Mouse (Mus musculus) hindbrain, embryonic 11.5 days (tissue): ENCODE results near the gene Fkrp. TPM values are rescaled to one million over a fixed set of nuclear protein-coding genes. Genes with fewer than 3 reads are reported as not detected.

ENCODE experiments used
- polyA plus RNA-seq: library from polyadenylated mRNA; unstranded; fragments of >200 nt; fragmentation: Nextera tagmentation; extraction: Ambion mirVana; gene quantifications from 2 replicates; pipeline ENCODE4 v1.2.1, GENCODE M21; 2014

Fkrp gene
- polyA plus RNA-seq, 1 experiment from 2014 or later: 21.9 TPM

Other genes starting within 250 kb of the Fkrp start
- gene Arhgap35, start 201.7 kb downstream of the Fkrp start, polyA plus RNA-seq: 31.8 and 37.6 TPM in 2 replicates
- gene Ceacam15, start 141.0 kb downstream of the Fkrp start, polyA plus RNA-seq: not detected in 2 replicates
- not detected in 2 replicates for gene Ceacam9, start 94.8 kb downstream of the Fkrp start, polyA plus RNA-seq
- 298 and 307 TPM in 2 replicates for gene Ap2s1, start 78.3 kb downstream of the Fkrp start, polyA plus RNA-seq
- gene Slc1a5, start 35.4 kb downstream of the Fkrp start, polyA plus RNA-seq: 15.0 and 15.1 TPM in 2 replicates
- 112 and 130 TPM in 2 replicates for gene Strn4, start 843 bp downstream of the Fkrp start, polyA plus RNA-seq
- 8.8 and 9.4 TPM in 2 replicates for gene Prkd2, start 26.2 kb upstream of the Fkrp start, polyA plus RNA-seq
- gene Dact3, start 58.6 kb upstream of the Fkrp start, polyA plus RNA-seq: 7.6 and 8.0 TPM in 2 replicates
- 9.0 and 11.0 TPM in 2 replicates for gene Gng8, start 75.1 kb upstream of the Fkrp start, polyA plus RNA-seq
- gene Ptgir, start 89.8 kb upstream of the Fkrp start, polyA plus RNA-seq: 0.56 and 0.81 TPM in 2 replicates
- gene Calm3, start 107.4 kb upstream of the Fkrp start, polyA plus RNA-seq: 322 and 337 TPM in 2 replicates
- 7.8 and 11.0 TPM in 2 replicates for gene Pnmal2, start 128.0 kb upstream of the Fkrp start, polyA plus RNA-seq
- 17.6 and 19.5 TPM in 2 replicates for gene Pnmal1, start 142.9 kb upstream of the Fkrp start, polyA plus RNA-seq
- gene Gm42372, start 166.4 kb upstream of the Fkrp start, polyA plus RNA-seq: 1.5 and 1.7 TPM in 2 replicates
- gene Ccdc8, start 176.0 kb upstream of the Fkrp start, polyA plus RNA-seq: 6.2 and 11.0 TPM in 2 replicates
- gene Ppp5c, start 211.2 kb upstream of the Fkrp start, polyA plus RNA-seq: 96.9 and 97.3 TPM in 2 replicates
- 4.8 and 4.9 TPM in 2 replicates for gene Hif3a, start 245.7 kb upstream of the Fkrp start, polyA plus RNA-seq